Mouse (Mus musculus): ENCODE results near the gene Elmod2. TPM values are rescaled to one million over a fixed set of nuclear protein-coding genes. Genes with fewer than 3 reads are reported as not detected.

Elmod2 gene
- 6.6 and 8.1 TPM in 2 replicates for polyA plus RNA-seq (2012; rRNA removed; ENCODE audit: low replicate concordance)

GRCm38 (mm10) chr8:83331899-83332697, at the start of gene Elmod2:
Elmod2 (minus strand) TSS chr8:83332486.

GRCm38 (mm10) chr8:83348263-83348662, 16.0 kb upstream of the Elmod2 start, which contains the start of gene Mgat4d:
Mgat4d (plus strand) TSS chr8:83348471.

GRCm38 (mm10) chr8:83290176-83290575, 42.1 kb downstream of the Elmod2 start, which contains the start of gene Ucp1:
Ucp1 (plus strand) TSS chr8:83290352.

Other genes with a start within 250 kb of the Elmod2 start
- 4.9 and 9.0 TPM in 2 replicates for gene Tbc1d9, start 167.1 kb downstream of the Elmod2 start, polyA plus RNA-seq (2012; rRNA removed; ENCODE audit: low replicate concordance)
- 0.24 and 1.1 TPM in 2 replicates for gene Gm10645, start 166.3 kb downstream of the Elmod2 start, polyA plus RNA-seq (2012; rRNA removed; ENCODE audit: low replicate concordance)
- 159 and 455 TPM in 2 replicates for gene Ucp1, start 42.1 kb downstream of the Elmod2 start, polyA plus RNA-seq (2012; rRNA removed; ENCODE audit: low replicate concordance)
- not detected in 2 replicates for gene Mgat4d, start 16.0 kb upstream of the Elmod2 start, polyA plus RNA-seq (2012; rRNA removed; ENCODE audit: low replicate concordance)
- gene Clgn, start 57.4 kb upstream of the Elmod2 start, polyA plus RNA-seq (2012; rRNA removed; ENCODE audit: low replicate concordance): not detected in 2 replicates
- gene Scoc, start 125.9 kb upstream of the Elmod2 start, polyA plus RNA-seq (2012; rRNA removed; ENCODE audit: low replicate concordance): 10.6 and 15.4 TPM in 2 replicates
- not detected in 2 replicates for gene Olfr370, start 203.3 kb upstream of the Elmod2 start, polyA plus RNA-seq (2012; rRNA removed; ENCODE audit: low replicate concordance)
- gene Ndufb7, start 234.2 kb upstream of the Elmod2 start, polyA plus RNA-seq (2012; rRNA removed; ENCODE audit: low replicate concordance): 425 and 518 TPM in 2 replicates

Data from subcutaneous adipose tissue, adult 2 months (tissue).